Mouse (Mus musculus) bone marrow, adult 2 months (tissue): Measurements from ENCODE around the gene Crybg3.

Experiments
- CTCF ChIP-seq: fragments of 200-500 bp; IDR thresholded peaks from 2 replicates; pipeline ENCODE4 v1.5.1; 2011; ENCODE audit warnings: low read length, control low read depth; ENCODE audit not compliant: control insufficient read depth, insufficient read depth
- POLR2A ChIP-seq: fragments of 200-500 bp; IDR thresholded peaks from 2 replicates; pipeline ENCODE4 v1.6.1; 2011; ENCODE audit warnings: low read depth, mild to moderate bottlenecking, control low read depth, low read length, borderline replicate concordance; ENCODE audit not compliant: control insufficient read depth

GRCm38 (mm10) chr16:59493199-59493598 is 107.6 kb downstream of the Crybg3 start:
- TF ChIP-seq CTCF (no peak), POLR2A (no peak)
